Mouse (Mus musculus): ENCODE measurements at regions not wholly inside any gene's neighbourhood (a gene's known extent, or its start where the extent isn't known, plus 50 kb on each side); places are given as distances from the start of the nearest gene placed in this dataset.

- DNase-seq (ENCODE audit: low spot score in 2 of 2): no peak
These were observed 112.2 kb downstream of the Ipo8 start for GRCm38 (mm10) chr6:148719062-148719461.

GRCm38 (mm10) chr6:148710406-148710805 is 120.9 kb downstream of the Ipo8 start:
- DNase-seq (ENCODE audit: low spot score in 2 of 2): no peak

- no peak for DNase-seq (ENCODE audit: low spot score in 2 of 2)
These were observed 122.9 kb downstream of the Ipo8 start for GRCm38 (mm10) chr6:148708389-148708788.

GRCm38 (mm10) chr6:148705711-148706110 is 125.6 kb downstream of the Ipo8 start:
- DNase-seq (ENCODE audit: low spot score in 2 of 2): no peak

- no peak for DNase-seq (ENCODE audit: low spot score in 2 of 2)
These were observed 137.9 kb downstream of the Ipo8 start for GRCm38 (mm10) chr6:148693329-148693728.

- DNase-seq (ENCODE audit: low spot score in 2 of 2): peak; percentile 16 to 46
These were observed 143.5 kb downstream of the Ipo8 start for GRCm38 (mm10) chr6:148687770-148688169.

GRCm38 (mm10) chr6:148660152-148660551 is 171.1 kb downstream of the Ipo8 start:
- DNase-seq (ENCODE audit: low spot score in 2 of 2): no peak

- no peak for DNase-seq (ENCODE audit: low spot score in 2 of 2)
These were observed 178.1 kb downstream of the Ipo8 start for GRCm38 (mm10) chr6:148653216-148653615.

- no peak for DNase-seq (ENCODE audit: low spot score in 2 of 2)
These were observed 178.8 kb downstream of the Ipo8 start for GRCm38 (mm10) chr6:148652434-148652833.

GRCm38 (mm10) chr6:148647423-148648390 is 183.6 kb downstream of the Ipo8 start:
- no peak for DNase-seq (ENCODE audit: low spot score in 2 of 2)

GRCm38 (mm10) chr6:148640595-148640994 is 190.7 kb downstream of the Ipo8 start:
- no peak for DNase-seq (ENCODE audit: low spot score in 2 of 2)

- DNase-seq (ENCODE audit: low spot score in 2 of 2): no peak
These were observed 190.0 kb upstream of the Tmtc1 start for GRCm38 (mm10) chr6:148634148-148634547.

- DNase-seq (ENCODE audit: low spot score in 2 of 2): no peak
These were observed 183.0 kb upstream of the Tmtc1 start for GRCm38 (mm10) chr6:148627090-148627605.

- no peak for DNase-seq (ENCODE audit: low spot score in 2 of 2)
These were observed 179.1 kb upstream of the Tmtc1 start for GRCm38 (mm10) chr6:148623119-148623770.

- no peak for DNase-seq (ENCODE audit: low spot score in 2 of 2)
These were observed 175.8 kb upstream of the Tmtc1 start for GRCm38 (mm10) chr6:148620034-148620433.

- no peak for DNase-seq (ENCODE audit: low spot score in 2 of 2)
These were observed 171.7 kb upstream of the Tmtc1 start for GRCm38 (mm10) chr6:148615931-148616330.

GRCm38 (mm10) chr6:148615442-148615841 is 171.3 kb upstream of the Tmtc1 start:
- no peak for DNase-seq (ENCODE audit: low spot score in 2 of 2)

- DNase-seq (ENCODE audit: low spot score in 2 of 2): no peak
These were observed 164.7 kb upstream of the Tmtc1 start for GRCm38 (mm10) chr6:148608881-148609280.

- no peak for DNase-seq (ENCODE audit: low spot score in 2 of 2)
These were observed 161.0 kb upstream of the Tmtc1 start for GRCm38 (mm10) chr6:148605226-148605625.

GRCm38 (mm10) chr6:148604790-148605189 is 160.6 kb upstream of the Tmtc1 start:
- no peak for DNase-seq (ENCODE audit: low spot score in 2 of 2)

- no peak for DNase-seq (ENCODE audit: low spot score in 2 of 2)
These were observed 159.7 kb upstream of the Tmtc1 start for GRCm38 (mm10) chr6:148603878-148604277.

- DNase-seq (ENCODE audit: low spot score in 2 of 2): no peak
These were observed 159.3 kb upstream of the Tmtc1 start for GRCm38 (mm10) chr6:148603460-148603859.

GRCm38 (mm10) chr6:148602894-148603293 is 158.7 kb upstream of the Tmtc1 start:
- DNase-seq (ENCODE audit: low spot score in 2 of 2): no peak

Data from frontal cortex, postnatal 10 days (tissue).